Mouse (Mus musculus) liver, embryonic 14.5 days (tissue): ENCODE measurements at regions not wholly inside any gene's neighbourhood (a gene's known extent, or its start where the extent isn't known, plus 50 kb on each side); places are given as distances from the start of the nearest gene placed in this dataset.

ENCODE experiments used
- CTCF ChIP-seq: IDR thresholded peaks from 2 replicates; pipeline ENCODE4 v1.5.1; 2016; ENCODE audit warnings: antibody characterized with exemption, low read depth, control low read depth
- EP300 ChIP-seq: IDR thresholded peaks from 2 replicates; pipeline ENCODE4 v1.6.1; 2016; ENCODE audit warnings: antibody characterized with exemption, low read depth

- no peak for TF ChIP-seq CTCF
- TF ChIP-seq EP300: no peak
These were observed 79.5 kb downstream of the Car2 start for GRCm38 (mm10) chr3:14965438-14966044.
